Mouse (Mus musculus) midbrain, embryonic 12.5 days (tissue): ENCODE data around the gene Ssh3. TPM values are rescaled to one million over a fixed set of nuclear protein-coding genes. Genes with fewer than 3 reads are reported as not detected.

Source experiments
- microRNA-seq: library from miRNA; unstranded; fragments of <30 nt; microRNA quantifications from one replicate; pipeline ENCODE4, GENCODE M21; 2017
- polyA plus RNA-seq: library from polyadenylated mRNA; unstranded; fragments of >200 nt; fragmentation: Nextera tagmentation; extraction: Ambion mirVana; gene quantifications from 2 replicates; pipeline ENCODE4 v1.2.1, GENCODE M21; 2016

The Ssh3 gene
- polyA plus RNA-seq, 1 experiment from 2014 or later, result 7.5 TPM

Small RNA genes within 50 kb of the gene (microRNA-seq; reads per million reads assigned to microRNA genes)
- gene Gm26115 (not detected), gene Mir6985 (0.70 reads per million)

Other genes starting within 250 kb of the Ssh3 start
- gene Gstp1, start 231.2 kb downstream of the Ssh3 start, polyA plus RNA-seq, result 323 and 328 TPM in 2 replicates
- 1.6 and 2.4 TPM in 2 replicates for gene Gstp2, start 223.2 kb downstream of the Ssh3 start, polyA plus RNA-seq
- gene Gstp3, start 209.6 kb downstream of the Ssh3 start, polyA plus RNA-seq, result not detected in 2 replicates
- not detected in 2 replicates for gene Cabp2, start 187.6 kb downstream of the Ssh3 start, polyA plus RNA-seq
- 66.7 and 68.0 TPM in 2 replicates for gene Cdk2ap2, start 172.0 kb downstream of the Ssh3 start, polyA plus RNA-seq
- gene Pitpnm1, start 169.2 kb downstream of the Ssh3 start, polyA plus RNA-seq, result 27.2 and 29.0 TPM in 2 replicates
- 59.5 and 63.6 TPM in 2 replicates for gene Aip, start 143.3 kb downstream of the Ssh3 start, polyA plus RNA-seq
- gene Gpr152, start 129.4 kb downstream of the Ssh3 start, polyA plus RNA-seq, result not detected in 2 replicates
- 0.12 and 0.14 TPM in 2 replicates for gene Cabp4, start 125.1 kb downstream of the Ssh3 start, polyA plus RNA-seq
- gene Coro1b, start 120.6 kb downstream of the Ssh3 start, polyA plus RNA-seq, result 121 and 133 TPM in 2 replicates
- 0.42 and 0.71 TPM in 2 replicates for gene Ptprcap, start 115.6 kb downstream of the Ssh3 start, polyA plus RNA-seq
- 62.8 and 63.3 TPM in 2 replicates for gene Rps6kb2, start 105.8 kb downstream of the Ssh3 start, polyA plus RNA-seq
- gene Carns1, start 93.7 kb downstream of the Ssh3 start, polyA plus RNA-seq, result 3.8 and 4.2 TPM in 2 replicates
- gene Tbc1d10c, start 77.9 kb downstream of the Ssh3 start, polyA plus RNA-seq, result 0.73 and 0.86 TPM in 2 replicates
- 709 and 733 TPM in 2 replicates for gene Ppp1ca, start 77.1 kb downstream of the Ssh3 start, polyA plus RNA-seq
- 35.0 and 41.5 TPM in 2 replicates for gene Rad9a, start 67.5 kb downstream of the Ssh3 start, polyA plus RNA-seq
- 0.48 and 0.94 TPM in 2 replicates for gene Clcf1, start 54.9 kb downstream of the Ssh3 start, polyA plus RNA-seq
- gene AC109138.7, start 54.8 kb downstream of the Ssh3 start, polyA plus RNA-seq, result not detected in 2 replicates
- gene Pold4, start 37.3 kb downstream of the Ssh3 start, polyA plus RNA-seq, result 15.2 and 16.1 TPM in 2 replicates
- gene Ankrd13d, start 14.0 kb upstream of the Ssh3 start, polyA plus RNA-seq, result 17.6 and 18.9 TPM in 2 replicates
- gene Grk2, start 37.0 kb upstream of the Ssh3 start, polyA plus RNA-seq, result 18.4 and 19.3 TPM in 2 replicates
- 58.0 and 63.2 TPM in 2 replicates for gene Kdm2a, start 129.1 kb upstream of the Ssh3 start, polyA plus RNA-seq
- gene Rhod, start 170.3 kb upstream of the Ssh3 start, polyA plus RNA-seq, result 6.7 and 10.3 TPM in 2 replicates
- 1.5 and 1.9 TPM in 2 replicates for gene Syt12, start 208.3 kb upstream of the Ssh3 start, polyA plus RNA-seq
- gene 2010003K11Rik, start 229.4 kb upstream of the Ssh3 start, polyA plus RNA-seq, result not detected in 2 replicates
- gene Pcx, start 241.3 kb upstream of the Ssh3 start, polyA plus RNA-seq, result 22.4 and 24.5 TPM in 2 replicates